Mouse (Mus musculus) regulatory T cell (primary cell): ENCODE data around the gene Cdc42ep4.

Source experiments
- in situ Hi-C: fragments of 300-600 bp; cut with MboI, MseI; formaldehyde crosslinking; loops from one replicate; pipeline ENCODE4 v1.15.1; 2025; ENCODE audit warnings: high pct_unique_total_duplicates

The Cdc42ep4 gene

GRCm38 (mm10) chr11:113751484-113752084, at the start of gene Cdc42ep4:
Cdc42ep4 (minus strand) TSS chr11:113751881.
- in situ Hi-C loops, result no loop called here

GRCm38 (mm10) chr11:113800026-113800425, 48.3 kb upstream of the Cdc42ep4 start:
- in situ Hi-C loops, result no loop called here

- in situ Hi-C loops, result no loop called here
Observed at GRCm38 (mm10) chr11:113799041-113799447, 47.4 kb upstream of the Cdc42ep4 start.

- in situ Hi-C loops, result no loop called here
Observed at GRCm38 (mm10) chr11:113798011-113798410, 46.3 kb upstream of the Cdc42ep4 start.

GRCm38 (mm10) chr11:113797014-113797983, 45.6 kb upstream of the Cdc42ep4 start:
- in situ Hi-C loops, result no loop called here

GRCm38 (mm10) chr11:113795846-113796245, 44.2 kb upstream of the Cdc42ep4 start:
- in situ Hi-C loops, result no loop called here

- in situ Hi-C loops, result no loop called here
Observed at GRCm38 (mm10) chr11:113791357-113792215, 39.9 kb upstream of the Cdc42ep4 start.

- in situ Hi-C loops, result no loop called here
Observed at GRCm38 (mm10) chr11:113789101-113789500, 37.4 kb upstream of the Cdc42ep4 start.

- in situ Hi-C loops, result no loop called here
Observed at GRCm38 (mm10) chr11:113788183-113788789, 36.6 kb upstream of the Cdc42ep4 start.

GRCm38 (mm10) chr11:113787432-113788182, 35.9 kb upstream of the Cdc42ep4 start:
- in situ Hi-C loops, result no loop called here

GRCm38 (mm10) chr11:113787009-113787408, 35.3 kb upstream of the Cdc42ep4 start:
- in situ Hi-C loops, result no loop called here

- in situ Hi-C loops, result no loop called here
Observed at GRCm38 (mm10) chr11:113786395-113786794, 34.7 kb upstream of the Cdc42ep4 start.

- in situ Hi-C loops, result no loop called here
Observed at GRCm38 (mm10) chr11:113785406-113786171, 33.9 kb upstream of the Cdc42ep4 start.

GRCm38 (mm10) chr11:113784656-113785396, 33.1 kb upstream of the Cdc42ep4 start:
- in situ Hi-C loops, result no loop called here

- in situ Hi-C loops, result no loop called here
Observed at GRCm38 (mm10) chr11:113782496-113782895, 30.8 kb upstream of the Cdc42ep4 start.

- in situ Hi-C loops, result no loop called here
Observed at GRCm38 (mm10) chr11:113782006-113782405, 30.3 kb upstream of the Cdc42ep4 start.

- in situ Hi-C loops, result no loop called here
Observed at GRCm38 (mm10) chr11:113779680-113780041, 28.0 kb upstream of the Cdc42ep4 start.

GRCm38 (mm10) chr11:113778733-113779679, 27.3 kb upstream of the Cdc42ep4 start:
- in situ Hi-C loops, result no loop called here
